Mouse (Mus musculus) forebrain, embryonic 13.5 days (tissue): ENCODE data around the gene Ap1g1. TPM values are rescaled to one million over a fixed set of nuclear protein-coding genes. Genes with fewer than 3 reads are reported as not detected.

Source experiments
- ATAC-seq: fragments of 200-750 bp; cut with Nextera tagmentation; 2 replicates; pipeline ENCODE4 v1.8.0; 2017
- H3K27ac ChIP-seq: fragments of 300-500 bp; sonication (generic); 2 replicates; pipeline ENCODE4 v1.5.1; 2015; ENCODE audit warnings: inconsistent platforms, mild to moderate bottlenecking, moderate library complexity
- H3K27me3 ChIP-seq: fragments of 300-500 bp; sonication (generic); 2 replicates; pipeline ENCODE4 v1.6.1; 2015; ENCODE audit warnings: mild to moderate bottlenecking, inconsistent platforms
- H3K36me3 ChIP-seq: fragments of 300-500 bp; sonication (generic); 2 replicates; pipeline ENCODE4 v1.6.1; 2015; ENCODE audit warnings: mild to moderate bottlenecking, inconsistent platforms; ENCODE audit not compliant: poor library complexity, severe bottlenecking
- H3K4me1 ChIP-seq: fragments of 300-500 bp; sonication (generic); 2 replicates; pipeline ENCODE4 v1.6.1; 2015; ENCODE audit warnings: inconsistent platforms
- H3K4me2 ChIP-seq: fragments of 300-500 bp; sonication (generic); 2 replicates; pipeline ENCODE4 v1.6.1; 2015; ENCODE audit warnings: inconsistent platforms, mild to moderate bottlenecking, moderate library complexity
- H3K4me3 ChIP-seq: fragments of 300-500 bp; sonication (generic); 2 replicates; pipeline ENCODE4 v1.5.1; 2015; ENCODE audit warnings: mild to moderate bottlenecking, inconsistent platforms
- H3K9ac ChIP-seq: fragments of 300-500 bp; sonication (generic); 2 replicates; pipeline ENCODE4 v1.6.1; 2015; ENCODE audit warnings: mild to moderate bottlenecking, inconsistent platforms
- H3K9me3 ChIP-seq: fragments of 300-500 bp; sonication (generic); replicated peaks from 2 replicates; pipeline ENCODE4 v1.6.1; 2016; ENCODE audit warnings: inconsistent platforms
- WGBS: fragments of 180-500 bp; shearing (Covaris S2); methylation state at CpG from one replicate; pipeline ENCODE4 v1.1.7; 2015; 5-methylcytosine and 5-hydroxymethylcytosine counted together
- polyA plus RNA-seq: library from polyadenylated mRNA; unstranded; fragments of >200 nt; fragmentation: Nextera tagmentation; extraction: Ambion mirVana; gene quantifications from 2 replicates; pipeline ENCODE4 v1.2.1, GENCODE M21; 2015

Gene Ap1g1
- polyA plus RNA-seq, 1 experiment from 2014 or later, result 45.7 TPM

DNA sequence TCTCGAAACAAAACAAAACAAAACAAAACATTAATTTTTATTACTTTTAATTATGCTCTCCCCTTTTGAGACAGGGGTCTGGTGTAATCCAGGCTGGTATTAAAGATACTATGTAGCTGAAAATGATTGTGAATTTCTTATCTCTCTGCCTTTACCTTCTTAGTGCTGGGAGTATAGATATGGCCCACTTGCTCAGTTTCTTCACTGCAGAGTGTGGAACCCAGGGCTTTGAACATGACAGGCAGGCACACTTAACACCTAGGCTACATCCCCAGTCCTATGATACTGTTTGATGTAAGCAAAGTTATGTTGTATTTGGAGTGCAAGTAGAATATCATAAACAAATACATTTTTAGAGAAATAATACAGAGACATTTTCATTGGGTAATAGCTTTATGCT is 64.1 kb downstream of the Ap1g1 start:
- no peak overlapping the region for H3K9ac ChIP-seq
- no peak overlapping the region for H3K4me2 ChIP-seq
- no peaks in the 10 kb centered on the region for H3K9me3 ChIP-seq
- H3K27ac ChIP-seq, result no peak overlapping the region
- WGBS, result 97% methylated on average over 1 of the region's 1 CpGs
- H3K4me3 ChIP-seq, result no peak overlapping the region
- H3K27me3 ChIP-seq, result no peaks in the 10 kb centered on the region
- no peaks in the 10 kb centered on the region for H3K4me1 ChIP-seq
- no peak for ATAC-seq
- peaks cover 57% of the 10 kb centered on the region for H3K36me3 ChIP-seq

DNA sequence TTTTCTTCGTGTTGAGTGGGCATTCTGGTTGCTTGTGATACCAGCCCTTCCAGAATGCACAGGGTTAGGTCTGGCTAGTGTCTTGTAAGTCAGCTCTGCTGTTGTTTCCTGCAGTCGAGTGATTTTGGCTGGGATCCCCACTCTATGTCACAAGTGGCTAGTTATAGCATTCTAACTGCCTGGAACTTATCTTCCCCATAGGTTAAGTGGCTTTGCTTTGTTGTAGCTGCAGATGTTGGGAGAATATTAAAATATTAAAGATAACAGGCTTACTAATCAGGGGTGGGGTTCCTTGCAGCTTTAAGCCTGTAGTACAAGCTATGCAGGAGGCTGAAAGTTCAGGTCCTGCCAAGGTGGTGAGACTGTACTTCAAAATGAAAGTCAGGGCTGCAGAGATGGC is 69.5 kb downstream of the Ap1g1 start:
- no peak overlapping the region for H3K27ac ChIP-seq
- peaks cover 76% of the 10 kb centered on the region for H3K36me3 ChIP-seq
- no peaks in the 10 kb centered on the region for H3K9me3 ChIP-seq
- 85% methylated on average over 2 of the region's 2 CpGs for WGBS
- H3K4me2 ChIP-seq, result no peak overlapping the region
- no peaks in the 10 kb centered on the region for H3K27me3 ChIP-seq
- H3K9ac ChIP-seq, result no peak overlapping the region
- ATAC-seq, result no peak
- H3K4me3 ChIP-seq, result no peak overlapping the region
- H3K4me1 ChIP-seq, result no peaks in the 10 kb centered on the region

DNA sequence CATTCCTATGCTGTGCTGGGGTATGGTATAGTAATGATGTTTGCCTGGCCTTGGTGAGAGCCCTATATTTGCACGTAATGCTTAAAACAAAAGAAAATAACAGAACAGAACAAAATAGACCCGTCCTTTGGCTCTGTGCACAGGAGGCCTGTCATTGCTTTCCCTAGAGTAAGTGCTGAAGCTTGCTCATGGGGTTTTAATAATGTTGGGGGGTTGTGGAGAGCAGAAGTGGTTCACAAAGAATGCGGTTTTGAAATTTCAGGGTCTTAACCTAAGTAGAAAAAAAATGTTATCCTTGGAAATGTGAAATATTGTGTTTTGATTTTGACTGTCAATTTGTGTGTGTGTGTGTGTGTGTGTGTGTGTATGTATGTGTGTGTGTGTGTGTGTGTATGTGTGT is 70.6 kb downstream of the Ap1g1 start:
- no peak overlapping the region for H3K4me3 ChIP-seq
- no peaks in the 10 kb centered on the region for H3K9me3 ChIP-seq
- no peaks in the 10 kb centered on the region for H3K4me1 ChIP-seq
- H3K27ac ChIP-seq, result no peak overlapping the region
- H3K36me3 ChIP-seq, result peaks cover 71% of the 10 kb centered on the region
- ATAC-seq, result no peak
- no peak overlapping the region for H3K4me2 ChIP-seq
- no peak overlapping the region for H3K9ac ChIP-seq
- WGBS, result 93% methylated on average over 3 of the region's 3 CpGs
- H3K27me3 ChIP-seq, result no peaks in the 10 kb centered on the region

DNA sequence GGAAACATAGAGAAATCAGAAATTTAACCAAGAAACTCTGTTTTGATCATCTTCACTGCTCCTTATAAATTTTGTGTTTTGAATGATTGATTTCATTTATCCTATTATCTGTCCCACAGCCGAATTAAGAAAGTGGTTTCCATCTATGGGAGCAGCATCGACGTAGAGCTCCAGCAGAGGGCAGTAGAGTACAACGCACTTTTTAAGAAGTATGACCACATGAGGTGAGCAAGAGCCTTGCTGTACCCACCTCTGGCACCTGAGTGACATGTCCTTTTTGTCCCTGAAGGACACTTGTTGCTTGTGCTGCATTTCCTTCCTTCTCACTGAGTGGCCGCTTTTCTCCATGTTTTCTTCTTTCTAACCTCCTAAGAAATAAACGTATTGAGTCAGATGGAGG is 75.1 kb downstream of the Ap1g1 start:
- peaks cover 68% of the 10 kb centered on the region for H3K36me3 ChIP-seq
- 46% methylated on average over 6 of the region's 6 CpGs for WGBS
- H3K9ac ChIP-seq, result no peak overlapping the region
- no peak overlapping the region for H3K4me2 ChIP-seq
- no peaks in the 10 kb centered on the region for H3K27me3 ChIP-seq
- ATAC-seq, result 0 out of 2 replicates have a peak, but pooled peaks have one; percentile 27
- H3K4me1 ChIP-seq, result no peaks in the 10 kb centered on the region
- no peak overlapping the region for H3K4me3 ChIP-seq
- H3K27ac ChIP-seq, result no peak overlapping the region
- no peaks in the 10 kb centered on the region for H3K9me3 ChIP-seq

DNA sequence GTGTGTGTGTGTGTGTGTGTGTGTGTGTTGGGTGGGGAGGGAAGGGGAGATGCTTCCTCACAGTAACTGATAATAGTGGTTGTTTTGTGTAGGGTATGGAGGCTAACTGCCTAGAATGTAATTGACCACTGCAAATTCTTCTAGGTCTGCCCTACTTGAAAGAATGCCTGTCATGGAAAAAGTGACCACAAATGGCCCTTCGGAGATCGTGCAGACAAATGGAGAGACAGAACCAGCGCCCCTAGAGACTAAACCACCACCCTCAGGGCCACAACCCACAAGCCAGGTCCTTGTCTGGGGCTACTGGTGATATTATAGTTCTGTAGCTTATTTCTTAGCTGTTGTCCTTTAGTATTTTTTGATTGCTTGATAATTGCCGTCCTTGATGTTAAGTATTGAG is 76.2 kb downstream of the Ap1g1 start:
- Histone ChIP-seq H3K4me2 (no peak overlapping the region), H3K36me3 (peaks cover 65% of the 10 kb centered on the region), H3K9ac (no peak overlapping the region), H3K4me3 (no peak overlapping the region), H3K4me1 (no peaks in the 10 kb centered on the region), H3K27me3 (no peaks in the 10 kb centered on the region), H3K9me3 (no peaks in the 10 kb centered on the region), H3K27ac (no peak overlapping the region)
- ATAC-seq, result no peak
- 95% methylated on average over 4 of the region's 4 CpGs for WGBS

DNA sequence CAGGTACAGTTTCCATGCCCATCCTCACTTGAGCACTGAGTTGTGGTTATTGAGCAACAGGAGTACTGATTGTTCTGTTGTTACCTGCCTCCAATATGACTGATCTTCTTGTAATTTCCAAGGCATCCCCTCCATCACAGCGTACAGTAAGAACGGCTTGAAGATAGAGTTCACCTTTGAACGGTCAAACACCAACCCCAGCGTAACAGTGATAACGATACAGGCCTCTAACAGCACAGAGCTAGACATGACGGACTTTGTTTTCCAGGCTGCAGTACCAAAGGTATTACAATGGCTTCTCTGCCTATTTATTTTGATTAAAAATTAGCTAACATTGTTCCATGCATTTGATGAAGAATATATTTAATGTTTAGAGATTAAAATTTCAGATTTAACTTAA is 77.1 kb downstream of the Ap1g1 start:
- no peaks in the 10 kb centered on the region for H3K27me3 ChIP-seq
- no peak overlapping the region for H3K9ac ChIP-seq
- H3K4me3 ChIP-seq, result no peak overlapping the region
- H3K4me1 ChIP-seq, result no peaks in the 10 kb centered on the region
- no peak for ATAC-seq
- WGBS, result 94% methylated on average over 6 of the region's 6 CpGs
- H3K4me2 ChIP-seq, result no peak overlapping the region
- H3K36me3 ChIP-seq, result peaks cover 65% of the 10 kb centered on the region
- H3K9me3 ChIP-seq, result no peaks in the 10 kb centered on the region
- H3K27ac ChIP-seq, result no peak overlapping the region

DNA sequence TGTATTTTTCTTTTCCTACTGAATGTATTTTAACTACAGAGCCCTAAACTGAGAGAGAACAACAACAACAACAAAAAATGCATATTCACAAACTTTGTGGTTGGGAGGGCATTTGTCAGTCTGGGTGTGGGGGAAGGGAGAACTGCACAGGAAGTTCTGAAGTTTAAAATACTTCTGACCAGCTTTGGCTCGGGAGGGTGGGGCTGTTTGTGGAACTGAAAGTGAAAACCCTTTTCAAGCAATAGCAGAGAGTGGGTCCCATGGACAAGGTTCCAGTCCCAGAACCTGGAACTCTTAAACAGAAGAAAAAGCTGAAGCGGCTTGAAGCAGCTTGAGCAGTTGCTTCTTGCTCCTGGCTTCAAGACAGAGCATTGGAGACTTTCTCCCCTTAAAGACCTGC is 85.0 kb downstream of the Ap1g1 start:
- Histone ChIP-seq H3K27ac (no peak overlapping the region), H3K9ac (no peak overlapping the region), H3K4me1 (peaks cover 4% of the 10 kb centered on the region; the same call in 1 of the 2 replicates), H3K4me3 (no peak overlapping the region), H3K4me2 (no peak overlapping the region), H3K36me3 (peaks cover 41% of the 10 kb centered on the region), H3K9me3 (no peaks in the 10 kb centered on the region), H3K27me3 (no peaks in the 10 kb centered on the region)
- WGBS, result 87% methylated on average over 2 of the region's 2 CpGs
- no peak for ATAC-seq

DNA sequence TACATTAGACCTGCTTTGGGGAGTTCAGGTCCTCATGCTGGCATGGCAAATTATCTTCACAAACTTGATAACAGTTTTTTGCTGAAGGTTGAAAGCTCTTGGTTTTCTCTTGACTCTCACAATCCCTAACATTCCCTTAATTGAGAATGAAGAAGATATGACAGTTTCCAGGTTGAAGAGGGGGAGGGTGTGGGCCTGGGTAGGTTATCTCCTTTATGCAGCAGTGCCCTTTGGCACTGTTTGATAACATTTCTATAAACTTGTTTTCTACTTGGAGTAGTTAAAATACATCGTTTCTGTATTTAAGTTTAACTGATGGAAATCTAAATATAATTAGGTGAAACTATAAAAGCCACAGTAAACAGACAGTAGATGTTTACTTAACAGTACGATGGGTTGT is 86.4 kb downstream of the Ap1g1 start:
- ATAC-seq, result no peak
- Histone ChIP-seq H3K4me3 (no peak overlapping the region), H3K9ac (no peak overlapping the region), H3K36me3 (peaks cover 33% of the 10 kb centered on the region), H3K4me1 (peaks cover 9% of the 10 kb centered on the region; the same call in 1 of the 2 replicates), H3K4me2 (no peak overlapping the region), H3K9me3 (no peaks in the 10 kb centered on the region), H3K27me3 (no peaks in the 10 kb centered on the region), H3K27ac (no peak overlapping the region)
- 95% methylated on average over 2 of the region's 2 CpGs for WGBS

DNA sequence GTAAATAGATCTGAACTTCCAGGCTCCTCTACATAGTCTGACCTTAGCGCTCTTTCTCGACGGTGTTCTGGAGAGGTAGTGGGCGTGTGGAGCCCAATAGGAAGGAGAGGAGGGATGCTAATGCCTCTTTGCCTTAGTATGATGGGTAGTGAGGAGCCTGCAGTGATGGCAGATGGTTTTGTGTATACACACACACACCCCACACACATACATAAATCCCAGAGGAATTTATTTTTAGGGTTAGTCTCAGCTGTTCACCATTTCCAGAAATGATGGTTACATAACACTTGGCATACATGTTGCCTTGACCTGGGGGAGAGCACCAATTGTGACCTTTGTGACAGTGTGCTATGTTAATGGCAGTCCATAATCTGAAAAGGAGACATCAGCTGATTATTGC is 87.2 kb downstream of the Ap1g1 start:
- ATAC-seq, result no peak
- H3K4me1 ChIP-seq, result peaks cover 13% of the 10 kb centered on the region; the same call in 1 of the 2 replicates
- no peak overlapping the region for H3K9ac ChIP-seq
- no peaks in the 10 kb centered on the region for H3K9me3 ChIP-seq
- no peak overlapping the region for H3K4me3 ChIP-seq
- H3K4me2 ChIP-seq, result no peak overlapping the region
- H3K36me3 ChIP-seq, result peaks cover 26% of the 10 kb centered on the region
- WGBS, result 92% methylated on average over 4 of the region's 4 CpGs
- H3K27ac ChIP-seq, result no peak overlapping the region
- no peaks in the 10 kb centered on the region for H3K27me3 ChIP-seq

DNA sequence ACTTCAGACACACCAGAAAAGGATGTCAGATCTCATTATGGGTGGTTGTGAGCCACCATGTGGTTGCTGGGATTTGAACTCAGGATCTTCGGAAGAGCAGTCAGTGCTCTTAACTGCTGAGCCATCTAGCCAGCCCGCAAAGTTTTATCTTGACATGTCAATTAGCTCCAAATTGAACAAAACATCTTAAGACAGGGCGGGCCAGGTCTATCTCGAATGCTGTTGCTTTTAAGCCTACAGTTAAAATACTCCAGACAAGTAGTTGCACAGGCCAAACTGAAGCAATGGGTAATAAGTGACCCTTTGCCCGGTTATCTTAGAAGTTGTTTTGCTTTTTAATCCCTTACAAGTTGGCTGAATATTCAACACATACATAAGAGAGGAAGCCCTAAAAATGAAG is 88.3 kb downstream of the Ap1g1 start:
- no peak for ATAC-seq
- Histone ChIP-seq H3K4me2 (no peak overlapping the region), H3K27me3 (no peaks in the 10 kb centered on the region), H3K27ac (no peak overlapping the region), H3K9me3 (no peaks in the 10 kb centered on the region), H3K36me3 (peaks cover 15% of the 10 kb centered on the region), H3K9ac (no peak overlapping the region), H3K4me1 (peaks cover 14% of the 10 kb centered on the region; the same call in 1 of the 2 replicates), H3K4me3 (no peak overlapping the region)
- WGBS, result 91% methylated on average over 5 of the region's 5 CpGs

DNA sequence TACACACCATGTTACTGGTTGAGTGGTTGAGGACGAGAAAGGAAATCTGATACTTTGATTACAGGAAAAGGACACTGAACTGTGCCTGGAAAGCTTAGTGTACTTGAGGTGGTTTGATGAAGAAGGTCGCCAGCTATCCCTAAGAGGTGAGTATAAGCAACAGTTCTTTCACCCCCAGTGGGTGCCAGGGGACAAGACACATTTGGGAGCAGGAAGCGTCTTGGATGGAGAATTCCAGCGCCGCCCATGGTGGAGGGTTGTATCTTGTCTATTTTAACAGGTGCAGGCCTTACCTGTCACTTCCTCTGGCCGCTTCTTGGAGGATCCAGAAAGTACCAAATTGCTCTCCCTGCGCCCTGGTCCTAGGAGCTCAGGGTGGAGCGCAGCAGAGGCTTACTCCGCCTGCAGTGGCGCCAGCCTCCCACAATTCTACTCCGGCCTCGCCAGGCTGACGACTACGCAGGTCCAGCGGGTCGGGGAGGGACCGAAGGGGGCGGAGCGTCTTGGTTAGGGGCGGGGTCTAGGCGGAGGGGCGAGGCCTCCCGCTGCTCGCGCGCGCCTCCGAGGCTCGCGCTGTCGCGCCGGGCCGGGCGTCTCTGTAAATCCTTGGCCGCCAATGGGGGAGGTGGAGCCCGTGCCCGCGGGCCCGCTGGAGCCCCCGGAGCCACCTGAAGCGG is 89.8 kb downstream of the Ap1g1 start, which contains the start of gene Phlpp2:
Gene Phlpp2 (plus strand): TSS at position 540 of the 677 bp plus-strand sequence.
- WGBS, result 1% methylated on average over 41 of the region's 42 CpGs
- Histone ChIP-seq H3K4me2 (peak within 1 kb of the TSS; percentile 86), H3K36me3 (peaks cover 12% of the 10 kb centered on the region; the same call in 1 of the 2 replicates)

DNA sequence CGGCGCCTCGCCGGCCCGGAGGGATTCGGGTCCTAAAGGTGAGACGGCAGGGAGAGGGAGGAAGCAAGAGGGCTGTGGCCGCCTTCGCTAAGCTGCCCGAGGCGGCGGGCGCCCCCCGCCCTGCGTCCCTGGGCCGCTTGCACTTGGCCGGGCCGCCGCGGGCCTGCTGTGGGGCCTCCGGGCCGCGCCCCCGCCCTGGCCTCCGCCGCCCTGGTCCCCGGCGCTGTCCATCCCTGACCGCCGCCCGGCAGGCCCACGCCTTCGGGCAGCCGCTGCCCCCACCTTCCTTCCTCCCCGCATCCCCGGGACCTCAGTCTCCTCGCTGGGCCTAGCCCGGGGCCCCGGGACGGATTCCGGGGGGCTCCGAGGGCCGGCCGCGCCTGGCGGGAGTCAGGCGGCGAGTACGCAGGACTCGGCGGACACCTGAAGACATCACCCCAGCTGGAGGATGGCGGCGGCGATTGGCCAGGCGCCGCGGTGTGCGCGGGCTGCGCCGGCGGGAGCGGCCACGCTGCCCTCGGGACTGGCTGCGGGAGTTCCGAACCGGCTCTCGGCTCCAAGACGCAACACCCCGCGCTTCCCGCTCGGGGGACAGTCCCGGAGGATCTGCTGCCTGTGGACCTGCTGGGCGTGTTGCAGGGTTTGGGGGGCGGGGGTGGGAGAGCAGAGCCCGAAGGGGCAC is 90.5 kb downstream of the Ap1g1 start:
- H3K4me2 ChIP-seq, result peak overlapping the region; percentile 86
- no peaks in the 10 kb centered on the region for H3K9me3 ChIP-seq
- H3K27ac ChIP-seq, result peak overlapping the region; percentile 88
- ATAC-seq, result peak; percentile 88
- peak overlapping the region; percentile 96 for H3K9ac ChIP-seq
- H3K27me3 ChIP-seq, result no peaks in the 10 kb centered on the region
- peaks cover 14% of the 10 kb centered on the region; the same call in 1 of the 2 replicates for H3K4me1 ChIP-seq
- peak overlapping the region; percentile 97 for H3K4me3 ChIP-seq
- peaks cover 9% of the 10 kb centered on the region; the same call in 1 of the 2 replicates for H3K36me3 ChIP-seq
- WGBS, result under 1% methylated on average over 63 of the region's 78 CpGs

More for the DNA sequence above, 89.8 kb downstream of the Ap1g1 start, which contains the start of gene Phlpp2:
- Histone ChIP-seq H3K4me1 (peaks cover 14% of the 10 kb centered on the region; the same call in 1 of the 2 replicates), H3K27ac (peak within 1 kb of the TSS; percentile 88), H3K9me3 (no peaks in the 10 kb centered on the region), H3K9ac (peak within 1 kb of the TSS; percentile 96), H3K4me3 (peak within 1 kb of the TSS; percentile 97), H3K27me3 (no peaks in the 10 kb centered on the region)
- ATAC-seq, result peak; percentile 97
